Comparison of ENCODE assay signal across 9 mouse cellular contexts in the genomic region with DNA sequence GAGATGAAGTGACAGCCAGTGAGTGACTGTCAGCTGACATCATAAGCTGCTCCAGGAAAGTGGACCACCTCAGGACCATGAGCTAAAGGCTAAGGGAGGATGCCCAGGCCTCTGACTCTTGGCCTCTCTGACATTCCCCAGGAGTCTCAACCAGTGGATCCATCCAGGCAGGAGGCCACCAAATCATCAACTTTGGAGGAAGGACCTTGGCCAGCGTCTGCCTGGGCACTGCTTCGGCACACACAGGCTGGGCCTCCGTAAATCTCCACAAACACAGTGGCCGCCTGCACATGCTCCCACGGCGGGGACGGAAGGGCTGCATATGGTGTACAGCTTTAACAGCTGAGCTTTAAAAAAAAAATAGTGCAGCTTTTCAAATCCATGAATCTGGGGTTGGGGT.
DNase-seq lines count a peak whose midpoint lies in the region; ATAC-seq lines count a peak whose summit lies in the region.
"Had no signal": no experiment of that assay in that cellular context is flagged by ENCODE, and none has a peak within 500 bp of the region (broad histone marks: within the 10 kb centered on the region; RNA-seq: fewer than 3 reads in every experiment).

No protein-coding gene starts in this region.

- no peak overlapping the region for H3K9ac ChIP-seq in heart, embryonic 11.5 days (ENCODE audit: low read depth, low read length)
- H3K9ac ChIP-seq in forebrain, embryonic 13.5 days: peak overlapping the region; percentile 13; the same call in 1 of the 2 replicates

- no peak for DNase-seq in heart, adult 11 months
- no peak for DNase-seq in midbrain, embryonic 10.5 days (ENCODE audit: low spot score)
- no peak for DNase-seq in layer of hippocampus, adult 9-10 months (ENCODE audit: low spot score)
- no peak for DNase-seq in layer of hippocampus, adult 9-11 months

- no peak for ATAC-seq in heart, embryonic 11.5 days (replicated peaks; ENCODE audit: insufficient number of reproducible peaks, low FRiP score, low TSS enrichment)
- ATAC-seq in forebrain, embryonic 13.5 days: no peak
- ATAC-seq in inflammation-experienced regulatory T-cells, adult 6 months: no peak

- WGBS in heart, embryonic 11.5 days (ENCODE audit: insufficient replicate concordance): 72% methylated on average over 7 of the region's 7 CpGs
- WGBS in forebrain, embryonic 13.5 days: 18% methylated on average over 7 of the region's 7 CpGs
- WGBS in midbrain, embryonic 10.5 days: 36% methylated on average over 7 of the region's 7 CpGs

- H3K9me3 ChIP-seq in heart, embryonic 11.5 days (replicated peaks; ENCODE audit: control insufficient read depth, low read length): no peaks in the 10 kb centered on the region
- no peaks in the 10 kb centered on the region for H3K9me3 ChIP-seq in forebrain, embryonic 13.5 days (replicated peaks)
- no peaks in the 10 kb centered on the region for H3K9me3 ChIP-seq in midbrain, embryonic 10.5 days (replicated peaks)

- H3K36me3 ChIP-seq in heart, embryonic 11.5 days (ENCODE audit: control insufficient read depth, insufficient read depth, low read length): no peaks in the 10 kb centered on the region
- H3K36me3 ChIP-seq in forebrain, embryonic 13.5 days (ENCODE audit: poor library complexity, severe bottlenecking): peaks cover 2% of the 10 kb centered on the region; the same call in 1 of the 2 replicates
- peaks cover 7% of the 10 kb centered on the region for H3K36me3 ChIP-seq in midbrain, embryonic 10.5 days
- H3K36me3 ChIP-seq: G1E had no signal

- H3K27me3 ChIP-seq in heart, embryonic 11.5 days (ENCODE audit: control insufficient read depth, insufficient read depth, low read length): no peaks in the 10 kb centered on the region
- H3K27me3 ChIP-seq in forebrain, embryonic 13.5 days: no peaks in the 10 kb centered on the region
- 0 out of 2 replicates have a peak, but pooled peaks cover 7% of the 10 kb centered on the region for H3K27me3 ChIP-seq in midbrain, embryonic 10.5 days (ENCODE audit: low read depth, poor library complexity, severe bottlenecking)

- no peak overlapping the region for H3K27ac ChIP-seq in heart, embryonic 11.5 days (ENCODE audit: low read depth, low read length)
- no peak overlapping the region; the same call in 1 of the 2 replicates for H3K27ac ChIP-seq in brown adipose tissue, adult 24 weeks (replicated peaks; ENCODE audit: low read depth, low read length)
- no peak overlapping the region for H3K27ac ChIP-seq in forebrain, embryonic 13.5 days
- H3K27ac ChIP-seq in midbrain, embryonic 10.5 days (replicated peaks): peak overlapping the region; percentile 83

- H3K4me3 ChIP-seq in heart, embryonic 11.5 days (ENCODE audit: low read depth, low read length): no peak overlapping the region
- H3K4me3 ChIP-seq in brown adipose tissue, adult 24 weeks (ENCODE audit: insufficient read depth, low read depth, low read length): peak overlapping the region; percentile 73; the same call in 1 of the 2 replicates
- no peak overlapping the region for H3K4me3 ChIP-seq in forebrain, embryonic 13.5 days
- H3K4me3 ChIP-seq in midbrain, embryonic 10.5 days: peak overlapping the region; percentile 37; the same call in 1 of the 2 replicates

- peaks cover 5% of the 10 kb centered on the region; the same call in 1 of the 2 replicates for H3K4me1 ChIP-seq in heart, embryonic 11.5 days (ENCODE audit: control insufficient read depth, insufficient read depth, low read length)
- peaks cover 7% of the 10 kb centered on the region; the same call in 1 of the 2 replicates for H3K4me1 ChIP-seq in brown adipose tissue, adult 24 weeks (ENCODE audit: control insufficient read depth, insufficient read depth, insufficient read length, low read length)
- H3K4me1 ChIP-seq in forebrain, embryonic 13.5 days: peaks cover 69% of the 10 kb centered on the region
- peaks cover 84% of the 10 kb centered on the region for H3K4me1 ChIP-seq in midbrain, embryonic 10.5 days

- H3K4me2 ChIP-seq in heart, embryonic 11.5 days: peak overlapping the region; percentile 53
- H3K4me2 ChIP-seq in forebrain, embryonic 13.5 days: peak overlapping the region; percentile 54

Comparison
In these comparisons a context has a peak if more than half of its experiments do, and no peak if none do; other contexts are left out.
1. H3K4me3 ChIP-seq: peak in brown adipose tissue, adult 24 weeks (single experiment) and midbrain, embryonic 10.5 days (single experiment); none in heart, embryonic 11.5 days (single experiment) and forebrain, embryonic 13.5 days (single experiment).